Mouse (Mus musculus) lung, postnatal 0 days (tissue): ENCODE measurements at regions not wholly inside any gene's neighbourhood (a gene's known extent, or its start where the extent isn't known, plus 50 kb on each side); places are given as distances from the start of the nearest gene placed in this dataset.

Source experiments
- CTCF ChIP-seq: IDR thresholded peaks from 2 replicates; pipeline ENCODE4 v1.5.1; 2016; ENCODE audit warnings: antibody characterized with exemption, mild to moderate bottlenecking
- EP300 ChIP-seq: IDR thresholded peaks from 2 replicates; pipeline ENCODE4 v1.6.1; 2016; ENCODE audit warnings: antibody characterized with exemption, mild to moderate bottlenecking, control low read depth

- TF ChIP-seq CTCF, result no peak
- TF ChIP-seq EP300, result no peak
These were observed 263.6 kb downstream of the Adgrl2 start for GRCm38 (mm10) chr3:148726596-148727331.
